Mouse (Mus musculus) lung, postnatal 0 days (tissue): ENCODE measurements around the gene Dhx29.

ENCODE experiments used
- CTCF ChIP-seq: IDR thresholded peaks from 2 replicates; pipeline ENCODE4 v1.5.1; 2016; ENCODE audit warnings: antibody characterized with exemption, mild to moderate bottlenecking
- EP300 ChIP-seq: IDR thresholded peaks from 2 replicates; pipeline ENCODE4 v1.6.1; 2016; ENCODE audit warnings: antibody characterized with exemption, mild to moderate bottlenecking, control low read depth

DNA sequence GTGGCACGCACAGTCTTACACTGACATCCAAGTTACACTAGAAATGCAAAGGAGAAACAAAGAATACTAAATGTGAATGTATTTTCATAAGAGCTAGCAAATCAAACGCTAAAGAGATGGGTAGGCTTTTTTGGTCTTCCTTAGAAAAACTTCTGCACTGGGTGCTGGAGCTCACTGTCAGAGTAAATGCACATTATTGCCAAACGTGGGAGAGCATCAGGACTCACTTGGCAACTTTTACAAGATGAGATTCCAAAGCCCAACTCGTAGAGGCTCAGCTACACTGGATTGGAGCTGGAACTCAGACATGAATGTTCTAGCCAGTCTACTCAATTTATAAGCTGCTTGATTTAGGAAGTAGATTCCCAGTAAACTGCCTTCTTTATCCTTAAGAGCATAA, 16.8 kb upstream of the Dhx29 start:
- TF ChIP-seq CTCF = no peak
- TF ChIP-seq EP300 = no peak
